Mouse (Mus musculus) liver, postnatal 0 days (tissue): ENCODE measurements around the gene Kmt2c.

ENCODE experiments used
- CTCF ChIP-seq: sonication (generic); IDR thresholded peaks from 2 replicates; pipeline ENCODE4 v1.5.1; 2016; ENCODE audit warnings: antibody characterized with exemption, low read depth
- EP300 ChIP-seq: IDR thresholded peaks from 2 replicates; pipeline ENCODE4 v1.6.1; 2016; ENCODE audit warnings: antibody characterized with exemption, low read depth, mild to moderate bottlenecking

DNA sequence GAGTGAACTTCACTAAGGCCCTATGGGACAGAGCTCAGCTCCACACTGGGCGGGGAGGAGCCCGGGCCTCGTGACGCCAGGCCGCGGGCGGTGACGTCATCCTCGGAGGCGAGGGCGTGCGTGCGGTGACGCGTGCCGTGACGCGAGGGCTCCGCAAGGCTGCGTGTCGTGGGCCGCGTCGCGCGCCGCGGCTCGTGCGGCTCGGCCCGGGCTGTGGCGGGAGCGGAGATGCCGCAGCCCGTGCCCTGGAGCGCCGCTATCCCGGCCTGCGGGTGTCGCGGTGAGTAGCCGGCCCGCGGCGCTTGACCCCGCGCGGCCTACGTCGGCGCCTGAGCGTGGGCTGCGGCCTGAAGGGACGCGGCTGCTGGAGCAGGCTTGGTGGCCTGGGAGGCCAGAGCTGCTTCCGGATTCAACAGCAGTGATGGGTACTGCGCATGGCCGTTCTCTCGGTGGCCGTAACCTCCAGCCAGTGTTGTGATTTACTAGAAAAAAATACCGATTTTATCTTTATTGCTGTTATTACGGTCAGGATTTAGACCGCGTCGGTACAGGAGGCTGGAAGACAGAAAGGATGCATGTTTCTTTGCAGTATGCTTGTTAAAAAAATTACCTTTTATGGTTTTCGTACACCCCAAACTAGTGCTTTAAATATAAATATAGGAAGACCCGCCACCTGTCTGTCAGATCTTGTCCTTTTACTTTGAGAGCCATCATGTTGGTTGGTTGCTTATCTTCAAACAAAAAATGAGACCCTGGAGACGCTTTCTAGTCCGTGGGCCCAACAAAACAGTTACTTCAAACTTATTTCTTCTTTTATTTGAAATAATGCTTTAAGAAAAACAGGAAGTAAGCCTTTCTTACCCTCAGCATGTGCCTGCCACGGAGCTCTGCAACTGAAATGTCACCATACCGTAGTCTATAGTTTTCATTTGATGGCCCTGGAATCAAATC is 275.6 kb downstream of the Kmt2c start, which contains the start of gene E130116L18Rik:
- no peak for TF ChIP-seq CTCF
- TF ChIP-seq EP300, result no peak
